Mouse (Mus musculus): Measurements from ENCODE around the gene Pax7.

DNA sequence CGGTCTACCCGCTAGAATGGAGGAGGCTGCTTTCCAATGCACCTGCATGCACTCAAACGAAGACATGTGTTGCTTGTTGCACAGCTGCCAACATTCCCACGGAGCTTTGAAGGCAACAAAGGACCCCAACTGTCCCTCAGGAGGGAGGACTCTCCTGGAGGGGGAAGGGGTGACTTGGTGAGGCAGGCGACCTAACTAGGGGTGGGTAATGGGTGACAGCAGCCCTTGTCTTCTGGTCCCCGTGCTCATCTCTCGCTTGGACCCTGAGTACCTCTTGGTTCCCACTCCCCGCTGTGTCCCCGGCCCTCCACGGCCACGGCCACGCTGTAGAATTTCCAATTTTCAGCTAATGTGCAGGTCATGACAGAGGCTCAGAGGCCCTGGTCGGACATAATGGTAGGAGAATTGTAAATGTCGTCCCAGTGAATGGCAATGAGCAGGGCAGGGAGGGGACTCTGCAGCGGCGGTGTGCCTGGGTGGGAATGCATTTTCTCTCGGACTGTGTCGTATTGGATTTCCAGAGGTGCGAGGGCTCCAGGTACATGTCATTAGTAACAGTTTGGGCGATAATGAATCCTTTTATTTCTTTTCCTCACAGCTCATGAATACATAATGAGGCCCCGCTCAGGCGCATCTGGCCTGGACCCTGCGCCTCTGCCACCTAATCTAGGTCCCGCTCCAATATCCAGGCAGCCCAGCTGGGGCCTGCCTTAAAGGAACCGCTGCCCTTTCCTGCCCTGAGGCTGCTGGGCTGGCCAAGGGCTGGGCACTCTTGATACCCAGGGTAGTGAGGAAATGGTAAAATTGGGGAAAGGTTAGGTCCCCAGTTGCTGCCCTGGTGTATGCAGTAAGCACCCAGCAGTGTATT lies 122.6 kb downstream of the Pax7 start:
- TF ChIP-seq GATA1 (IDR thresholded peaks at IDR 0.05; ENCODE audit: low read length) = no peak
- TF ChIP-seq TAL1 (IDR thresholded peaks at IDR 0.05; ENCODE audit: low read length) = no peak

All from erythroblast, embryonic 14.5 days (primary cell).